Mouse (Mus musculus) E14TG2a.4 (cell line): Measurements from ENCODE around the gene Wdtc1.

Experiments
- H3K27me3 ChIP-seq: 2 replicates; pipeline ENCODE4 v1.6.1; 2014; ENCODE audit warnings: low read length, control low read depth; ENCODE audit not compliant: insufficient read depth
- H3K36me3 ChIP-seq: 2 replicates; pipeline ENCODE4 v1.6.1; 2014; ENCODE audit warnings: low read length, control low read depth; ENCODE audit not compliant: insufficient read depth
- H3K4me1 ChIP-seq: replicated peaks from 2 replicates; pipeline ENCODE4 v1.6.1; 2014; ENCODE audit warnings: low read depth, low read length, control low read depth
- H3K4me3 ChIP-seq: replicated peaks from 2 replicates; pipeline ENCODE4 v1.5.1; 2014; ENCODE audit warnings: mild to moderate bottlenecking, low read length
- H3K9me3 ChIP-seq: 2 replicates; pipeline ENCODE4 v1.6.1; 2014; ENCODE audit warnings: low read length, control low read depth
- CTCF ChIP-seq: conservative IDR thresholded peaks from 2 replicates; pipeline ENCODE4 v1.5.1; 2014; ENCODE audit warnings: low read length
- NANOG ChIP-seq: IDR thresholded peaks from 2 replicates; pipeline ENCODE4 v1.6.1; 2014; ENCODE audit warnings: borderline replicate concordance, low read length, mixed read lengths
- POU5F1 ChIP-seq: IDR thresholded peaks from 2 replicates; pipeline ENCODE4 v1.6.1; 2014; ENCODE audit warnings: low read length, borderline replicate concordance

Gene Wdtc1

DNA sequence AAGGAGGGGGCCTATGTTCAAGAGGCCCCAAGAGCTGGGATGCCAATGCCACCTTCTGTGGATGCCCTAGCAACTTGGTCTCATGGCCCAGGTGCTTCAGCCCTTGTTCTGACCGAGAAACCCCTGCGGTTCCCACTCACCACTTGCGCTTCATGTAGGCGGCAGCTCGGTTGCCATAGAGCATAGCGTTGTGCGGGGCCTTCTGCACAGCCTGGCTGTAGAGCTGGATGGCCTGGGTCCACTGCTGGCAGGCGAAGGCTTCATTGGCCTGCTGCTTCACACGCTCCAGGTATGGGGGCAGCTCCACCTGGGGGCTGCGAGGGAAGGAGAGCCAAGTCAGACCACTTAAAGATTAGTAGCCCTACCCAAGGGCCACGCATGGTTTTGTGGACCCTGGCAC, 52.9 kb downstream of the Wdtc1 start:
- Histone ChIP-seq H3K36me3 (peaks cover 99% of the 10 kb centered on the region), H3K4me3 (no peak overlapping the region), H3K4me1 (peaks cover 46% of the 10 kb centered on the region), H3K9me3 (no peaks in the 10 kb centered on the region), H3K27me3 (no peaks in the 10 kb centered on the region)
- TF ChIP-seq NANOG (no peak), CTCF (no peak), POU5F1 (no peak)

DNA sequence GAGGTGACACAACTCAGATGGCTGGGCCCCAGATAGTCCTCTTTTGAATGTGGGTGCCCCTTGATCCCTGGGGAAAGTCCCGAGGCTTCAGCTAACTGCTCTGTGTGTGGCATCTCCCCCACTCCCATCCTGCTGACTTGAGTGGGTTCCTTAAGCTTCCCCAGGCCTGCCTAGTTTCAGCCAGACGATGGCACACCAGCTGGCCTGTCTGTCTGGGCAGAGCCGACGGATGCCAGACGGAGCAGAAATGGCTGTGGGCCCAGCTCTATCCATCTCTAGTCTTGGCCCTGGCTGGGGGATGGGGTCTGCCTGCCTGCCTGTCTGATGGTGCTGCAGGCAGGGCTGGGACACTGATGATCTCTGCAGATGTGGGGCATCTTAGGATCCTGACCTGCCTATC, 53.6 kb downstream of the Wdtc1 start:
- Histone ChIP-seq H3K27me3 (no peaks in the 10 kb centered on the region), H3K36me3 (peaks cover 99% of the 10 kb centered on the region), H3K4me1 (peaks cover 53% of the 10 kb centered on the region), H3K9me3 (no peaks in the 10 kb centered on the region), H3K4me3 (no peak overlapping the region)
- TF ChIP-seq POU5F1: no peak
- no peak for TF ChIP-seq CTCF
- TF ChIP-seq NANOG: no peak

DNA sequence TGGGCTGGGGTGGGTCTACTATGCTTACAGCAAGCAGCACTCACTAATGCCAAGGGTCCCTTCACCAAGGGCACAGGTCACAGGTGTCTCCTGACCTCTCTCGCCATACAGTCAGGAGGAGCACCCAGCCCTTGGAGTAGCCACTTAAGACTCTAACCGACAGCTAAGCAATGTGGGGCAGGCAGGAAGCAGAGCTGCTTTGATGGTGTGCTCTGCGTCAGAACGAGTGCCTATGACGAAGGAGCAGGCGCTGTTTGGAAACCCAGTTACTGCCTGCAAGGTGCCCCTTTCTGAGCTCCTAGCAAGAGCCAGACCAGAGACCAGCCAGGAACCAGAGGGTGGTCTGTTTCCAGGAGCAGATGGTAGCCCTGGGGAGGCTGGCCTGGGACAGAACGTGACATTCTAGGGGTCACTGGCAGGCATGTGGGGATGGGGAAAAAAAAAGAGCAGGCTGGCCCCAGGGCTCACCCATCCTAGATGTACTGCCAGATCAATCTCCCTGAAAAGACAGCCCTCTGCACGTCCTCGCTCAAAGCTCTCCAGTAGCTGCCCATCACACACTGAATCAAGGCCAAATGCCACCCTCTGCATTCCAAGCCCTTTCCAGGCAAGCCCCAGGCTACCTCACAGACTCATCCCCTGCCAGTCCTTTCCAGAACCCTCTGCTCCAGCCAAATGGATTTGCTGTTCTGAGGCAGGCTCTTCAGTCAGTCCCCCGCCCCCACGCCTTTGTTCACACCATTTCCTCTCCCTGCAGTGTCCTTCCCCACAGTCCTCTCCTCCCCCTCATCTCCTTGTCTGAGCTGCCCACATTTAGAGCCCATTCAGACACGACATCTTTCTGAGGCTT, 54.5 kb downstream of the Wdtc1 start:
- no peaks in the 10 kb centered on the region for H3K27me3 ChIP-seq
- H3K4me1 ChIP-seq: peaks cover 62% of the 10 kb centered on the region
- TF ChIP-seq CTCF: no peak
- TF ChIP-seq NANOG: no peak
- TF ChIP-seq POU5F1: no peak
- H3K4me3 ChIP-seq: no peak overlapping the region
- peaks cover 100% of the 10 kb centered on the region for H3K36me3 ChIP-seq
- no peaks in the 10 kb centered on the region for H3K9me3 ChIP-seq

DNA sequence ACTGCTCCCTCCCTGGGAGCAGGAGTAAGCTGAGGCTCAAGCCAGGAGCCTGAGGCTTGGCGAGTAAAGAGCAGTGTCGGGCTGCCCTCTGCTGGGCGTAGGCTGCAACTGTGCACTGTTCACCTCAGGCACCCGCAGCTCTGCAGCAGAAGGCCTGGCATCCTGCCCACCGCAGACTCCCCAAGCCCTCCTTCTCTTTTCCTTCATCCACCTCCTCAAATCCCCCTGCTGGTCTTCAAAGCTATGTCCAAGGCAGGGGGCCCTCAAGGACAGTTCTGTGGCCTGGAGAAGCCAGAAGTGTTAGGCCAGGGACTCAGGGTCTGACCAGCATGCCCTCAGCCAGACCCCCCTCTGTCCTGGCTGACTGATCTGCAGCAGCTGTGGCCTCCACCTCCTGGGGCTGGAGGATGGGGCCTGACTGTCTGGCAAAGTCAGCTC, 55.5 kb downstream of the Wdtc1 start:
- H3K4me1 ChIP-seq: peaks cover 72% of the 10 kb centered on the region
- TF ChIP-seq CTCF (peak; percentile 63), POU5F1 (no peak)

DNA sequence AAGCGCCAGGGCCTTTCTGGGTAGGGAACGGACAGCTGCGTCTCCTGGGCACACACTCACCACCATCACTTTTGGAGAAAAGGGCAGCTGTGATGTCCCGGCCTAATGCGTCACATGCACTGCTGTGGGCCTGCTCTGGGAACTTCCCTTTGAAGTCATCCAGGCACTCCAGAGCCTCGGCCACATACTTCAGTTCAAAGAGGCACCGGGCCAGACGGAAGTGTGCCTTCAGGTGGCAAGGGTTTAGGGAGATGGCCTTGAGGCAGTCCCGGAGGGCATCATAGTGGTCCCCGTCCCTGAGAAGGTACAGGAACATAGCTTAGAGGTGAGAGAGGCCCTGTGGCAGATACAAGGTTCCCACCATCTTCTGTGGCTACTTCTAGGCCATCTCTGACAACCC, 55.9 kb downstream of the Wdtc1 start:
- H3K4me3 ChIP-seq: no peak overlapping the region
- peaks cover 76% of the 10 kb centered on the region for H3K4me1 ChIP-seq
- TF ChIP-seq CTCF (no peak), NANOG (no peak), POU5F1 (no peak)
- H3K36me3 ChIP-seq: peaks cover 99% of the 10 kb centered on the region
- no peaks in the 10 kb centered on the region for H3K9me3 ChIP-seq
- H3K27me3 ChIP-seq: no peaks in the 10 kb centered on the region

More for the DNA sequence above, 55.5 kb downstream of the Wdtc1 start:
- no peak overlapping the region for H3K4me3 ChIP-seq
- no peaks in the 10 kb centered on the region for H3K9me3 ChIP-seq
- no peaks in the 10 kb centered on the region for H3K27me3 ChIP-seq
- peaks cover 100% of the 10 kb centered on the region for H3K36me3 ChIP-seq

DNA sequence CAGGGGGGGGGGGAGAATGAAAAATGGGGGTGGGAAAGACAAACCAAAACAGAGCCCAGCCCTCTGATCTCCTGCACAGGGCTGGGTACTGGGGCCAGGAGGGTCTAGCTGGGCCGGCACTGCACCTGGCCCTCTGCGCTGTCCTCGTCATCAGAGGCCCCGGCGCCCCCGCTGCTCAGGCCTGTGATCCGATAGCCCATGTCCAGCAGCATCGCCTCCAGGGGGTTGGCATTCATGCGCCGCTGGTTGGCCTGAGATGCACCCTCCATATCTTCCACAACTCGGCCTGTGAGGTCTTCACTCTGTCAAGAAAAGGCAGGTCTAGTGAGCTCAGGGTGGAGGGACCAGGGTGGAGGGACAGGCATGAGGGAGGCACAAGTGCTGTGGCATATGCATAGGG, 59.2 kb downstream of the Wdtc1 start:
- no peak for TF ChIP-seq CTCF
- no peak for TF ChIP-seq POU5F1
- no peak for TF ChIP-seq NANOG
- Histone ChIP-seq H3K4me1 (peaks cover 47% of the 10 kb centered on the region), H3K27me3 (no peaks in the 10 kb centered on the region), H3K9me3 (no peaks in the 10 kb centered on the region), H3K36me3 (peaks cover 77% of the 10 kb centered on the region), H3K4me3 (no peak overlapping the region; the same call in 1 of the 2 replicates)

DNA sequence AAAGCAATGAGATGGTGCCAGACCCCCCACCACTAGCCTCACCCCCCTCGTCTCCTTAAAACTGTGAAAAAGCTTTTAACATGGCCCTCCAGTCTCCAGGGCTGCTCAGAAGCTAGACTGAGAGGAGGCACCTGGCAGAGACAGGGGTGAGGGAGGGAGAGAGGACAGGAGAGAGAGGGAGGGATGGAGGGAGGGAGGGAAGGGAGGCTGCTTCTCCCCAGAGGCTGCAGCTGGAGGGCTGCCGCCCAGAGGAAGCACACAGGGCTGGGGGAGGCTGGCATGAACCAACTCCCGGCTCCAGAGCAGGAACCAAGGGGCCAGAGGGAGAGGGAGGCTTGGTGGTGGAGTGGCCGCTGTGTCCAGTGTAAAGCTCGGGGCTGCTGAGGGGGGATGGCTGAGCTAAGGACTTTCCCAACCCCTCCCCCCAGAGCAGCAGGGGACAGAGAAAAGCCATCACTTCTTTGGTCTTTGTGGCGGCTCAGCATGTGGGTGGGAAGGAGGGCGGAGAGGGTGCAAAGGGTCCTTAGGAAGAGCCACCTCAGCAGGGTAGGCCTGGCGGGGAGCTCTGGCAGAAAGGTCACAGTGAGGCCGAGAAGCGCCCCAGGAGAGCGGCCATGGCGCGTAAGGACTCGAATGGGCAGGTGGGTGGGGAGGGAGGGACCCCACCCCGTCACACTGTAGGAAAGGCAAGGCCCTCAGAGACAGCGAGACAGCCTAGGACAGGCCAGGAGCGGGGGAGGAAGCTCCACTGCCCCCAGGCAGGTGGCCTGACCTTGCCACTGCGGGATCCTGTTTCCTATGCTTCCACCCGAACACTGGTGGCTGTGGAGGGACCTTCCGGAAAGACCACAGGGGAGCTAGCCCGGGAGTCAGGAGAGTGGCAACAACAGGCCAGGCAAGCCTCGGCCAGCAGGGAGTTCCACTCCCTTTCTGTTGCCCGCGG, 60.1 kb downstream of the Wdtc1 start:
- Histone ChIP-seq H3K27me3 (no peaks in the 10 kb centered on the region), H3K4me1 (peaks cover 38% of the 10 kb centered on the region), H3K9me3 (no peaks in the 10 kb centered on the region), H3K4me3 (peak overlapping the region; percentile 51), H3K36me3 (peaks cover 68% of the 10 kb centered on the region)
- no peak for TF ChIP-seq POU5F1
- TF ChIP-seq NANOG: no peak
- TF ChIP-seq CTCF: no peak

DNA sequence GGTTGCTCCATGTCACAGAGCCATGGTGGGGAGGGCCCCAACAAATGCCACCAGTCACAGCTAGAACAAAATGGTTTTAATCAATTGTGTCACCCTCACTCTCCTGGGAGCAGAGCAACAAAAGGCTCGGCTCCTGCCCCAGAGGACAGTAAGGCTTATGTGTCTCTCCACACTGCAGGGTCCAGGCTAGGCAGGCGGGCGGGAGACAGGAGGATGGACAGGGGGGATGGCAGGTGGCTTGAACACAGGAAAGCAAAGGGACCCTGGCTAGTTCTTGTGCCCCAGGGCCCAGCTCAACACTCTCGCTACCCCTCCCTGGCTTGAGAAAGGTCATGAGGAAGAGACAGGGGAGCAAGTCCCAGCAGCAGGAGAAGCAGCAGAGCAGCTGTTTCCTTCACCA, 60.9 kb downstream of the Wdtc1 start:
- H3K27me3 ChIP-seq: no peaks in the 10 kb centered on the region
- H3K4me3 ChIP-seq: no peak overlapping the region
- no peak for TF ChIP-seq POU5F1
- TF ChIP-seq CTCF: no peak
- TF ChIP-seq NANOG: no peak
- H3K9me3 ChIP-seq: no peaks in the 10 kb centered on the region
- peaks cover 40% of the 10 kb centered on the region for H3K4me1 ChIP-seq
- H3K36me3 ChIP-seq: peaks cover 60% of the 10 kb centered on the region
